In the genomic region with DNA sequence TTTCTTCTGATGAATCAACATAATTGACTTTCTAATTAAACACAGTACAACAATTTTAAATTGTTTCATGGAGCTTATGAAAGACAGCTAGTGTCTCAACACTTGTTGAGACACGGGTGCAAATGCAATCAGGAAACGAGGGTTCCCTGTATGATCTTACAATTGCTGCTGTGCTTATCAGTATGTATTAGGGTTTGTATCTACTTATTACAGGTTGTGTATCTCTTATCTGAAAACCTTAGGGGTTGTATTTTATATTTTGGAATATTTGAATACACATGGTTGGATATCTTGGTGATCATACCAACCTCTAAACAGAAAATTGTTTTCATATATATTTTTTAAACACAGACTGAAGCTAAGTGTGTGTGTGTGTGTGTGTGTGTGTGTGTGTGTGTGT, we compare ENCODE assay signal across 21 mouse cellular contexts.
"Had no signal": no experiment of that assay in that cellular context is flagged by ENCODE, and none has a peak within 500 bp of the region (broad histone marks: within the 10 kb centered on the region; RNA-seq: fewer than 3 reads in every experiment).

No protein-coding gene starts in this region.

- H3K36me3 ChIP-seq: lung, embryonic 15.5 days; midbrain, embryonic 10.5 days; midbrain, embryonic 13.5 days; neural tube, embryonic 13.5 days; stomach, embryonic 15.5 days had no signal

- H3K27me3 ChIP-seq: lung, embryonic 15.5 days; midbrain, embryonic 13.5 days; neural tube, embryonic 13.5 days; stomach, embryonic 15.5 days had no signal

- DNase-seq: kidney, adult 2 months; kidney, postnatal 36 days; layer of hippocampus, postnatal 36 days; lung, adult 18-20 months; lung, postnatal 10 days; lung, postnatal 4 days; retina, postnatal 1 day; right cerebral cortex, postnatal 25 days; spleen, adult 18-20 months; thymus, postnatal 36 days had no signal

- H3K4me3 ChIP-seq: left cerebral cortex, adult 2 months; lung, embryonic 15.5 days; megakaryocyte, embryonic 14.5 days; midbrain, embryonic 10.5 days; midbrain, embryonic 13.5 days; myocyte; neural tube, embryonic 13.5 days; stomach, embryonic 15.5 days had no signal

- H3K4me1 ChIP-seq: lung, embryonic 15.5 days; stomach, embryonic 15.5 days had no signal

- H3K9me3 ChIP-seq: lung, embryonic 15.5 days; midbrain, embryonic 10.5 days; midbrain, embryonic 13.5 days; neural tube, embryonic 13.5 days; stomach, embryonic 15.5 days had no signal

- H3K27ac ChIP-seq: kidney, postnatal 0 days; left cerebral cortex, adult 2 months; lung, embryonic 15.5 days; midbrain, embryonic 10.5 days; midbrain, embryonic 13.5 days; neural tube, embryonic 13.5 days; stomach, embryonic 15.5 days had no signal

- H3K9ac ChIP-seq: lung, embryonic 15.5 days; midbrain, embryonic 13.5 days; neural tube, embryonic 13.5 days; stomach, embryonic 15.5 days had no signal

- ATAC-seq: intestine, postnatal 0 days; midbrain, embryonic 13.5 days; midbrain, embryonic 16.5 days had no signal

- H3K4me2 ChIP-seq: lung, embryonic 15.5 days; midbrain, embryonic 13.5 days; neural tube, embryonic 13.5 days; stomach, embryonic 15.5 days had no signal
